Mouse (Mus musculus): ENCODE data around the gene As3mt.
"Not testable (repeated sequence)": the region's sequence is repeated elsewhere in the genome, so short reads cannot be mapped to it uniquely, and the experiment has no call there.

As3mt gene

GRCm38 (mm10) chr19:46769759-46770158 is 62.5 kb downstream of the As3mt start:
- Histone ChIP-seq H3K4me1 (replicated peaks; ENCODE audit: low read depth, low read length) (peaks cover 46% of the 10 kb centered on the region), H3K36me3 (ENCODE audit: insufficient read depth, low read length) (peaks cover 33% of the 10 kb centered on the region), H3K9me3 (ENCODE audit: low read length) (no peaks in the 10 kb centered on the region), H3K27me3 (ENCODE audit: insufficient read depth, low read length) (no peaks in the 10 kb centered on the region), H3K4me3 (replicated peaks; ENCODE audit: low read length) (no peak overlapping the region)
- no peak for TF ChIP-seq CTCF (conservative IDR thresholded peaks at IDR 0.05; ENCODE audit: low read length)
- TF ChIP-seq POU5F1 (IDR thresholded peaks at IDR 0.05; ENCODE audit: borderline replicate concordance, low read length), result no peak
- no peak for TF ChIP-seq NANOG (IDR thresholded peaks at IDR 0.05; ENCODE audit: borderline replicate concordance, low read length)

GRCm38 (mm10) chr19:46771801-46772200 is 64.5 kb downstream of the As3mt start:
- no peak for TF ChIP-seq POU5F1 (IDR thresholded peaks at IDR 0.05; ENCODE audit: borderline replicate concordance, low read length)
- no peak for TF ChIP-seq CTCF (conservative IDR thresholded peaks at IDR 0.05; ENCODE audit: low read length)
- no peak for TF ChIP-seq NANOG (IDR thresholded peaks at IDR 0.05; ENCODE audit: borderline replicate concordance, low read length)
- H3K9me3 ChIP-seq (ENCODE audit: low read length), result no peaks in the 10 kb centered on the region
- no peak overlapping the region for H3K4me3 ChIP-seq (replicated peaks; ENCODE audit: low read length)
- no peaks in the 10 kb centered on the region for H3K27me3 ChIP-seq (ENCODE audit: insufficient read depth, low read length)
- peaks cover 45% of the 10 kb centered on the region for H3K4me1 ChIP-seq (replicated peaks; ENCODE audit: low read depth, low read length)
- peaks cover 28% of the 10 kb centered on the region for H3K36me3 ChIP-seq (ENCODE audit: insufficient read depth, low read length)

GRCm38 (mm10) chr19:46776391-46776790 is 69.1 kb downstream of the As3mt start:
- no peak for TF ChIP-seq POU5F1 (IDR thresholded peaks at IDR 0.05; ENCODE audit: borderline replicate concordance, low read length)
- no peak for TF ChIP-seq CTCF (conservative IDR thresholded peaks at IDR 0.05; ENCODE audit: low read length)
- no peak for TF ChIP-seq NANOG (IDR thresholded peaks at IDR 0.05; ENCODE audit: borderline replicate concordance, low read length)
- Histone ChIP-seq H3K4me1 (replicated peaks; ENCODE audit: low read depth, low read length) (peaks cover 20% of the 10 kb centered on the region), H3K27me3 (ENCODE audit: insufficient read depth, low read length) (no peaks in the 10 kb centered on the region), H3K9me3 (ENCODE audit: low read length) (no peaks in the 10 kb centered on the region), H3K36me3 (ENCODE audit: insufficient read depth, low read length) (peaks cover 2% of the 10 kb centered on the region; the same call in 1 of the 2 replicates), H3K4me3 (replicated peaks; ENCODE audit: low read length) (no peak overlapping the region)

GRCm38 (mm10) chr19:46776850-46777249 is 69.6 kb downstream of the As3mt start:
- no peak for TF ChIP-seq NANOG (IDR thresholded peaks at IDR 0.05; ENCODE audit: borderline replicate concordance, low read length)
- TF ChIP-seq CTCF (conservative IDR thresholded peaks at IDR 0.05; ENCODE audit: low read length), result no peak
- TF ChIP-seq POU5F1 (IDR thresholded peaks at IDR 0.05; ENCODE audit: borderline replicate concordance, low read length), result no peak
- Histone ChIP-seq H3K27me3 (ENCODE audit: insufficient read depth, low read length) (no peaks in the 10 kb centered on the region), H3K36me3 (ENCODE audit: insufficient read depth, low read length) (peaks cover 2% of the 10 kb centered on the region; the same call in 1 of the 2 replicates), H3K4me3 (replicated peaks; ENCODE audit: low read length) (no peak overlapping the region), H3K9me3 (ENCODE audit: low read length) (no peaks in the 10 kb centered on the region), H3K4me1 (replicated peaks; ENCODE audit: low read depth, low read length) (peaks cover 18% of the 10 kb centered on the region)

DNA sequence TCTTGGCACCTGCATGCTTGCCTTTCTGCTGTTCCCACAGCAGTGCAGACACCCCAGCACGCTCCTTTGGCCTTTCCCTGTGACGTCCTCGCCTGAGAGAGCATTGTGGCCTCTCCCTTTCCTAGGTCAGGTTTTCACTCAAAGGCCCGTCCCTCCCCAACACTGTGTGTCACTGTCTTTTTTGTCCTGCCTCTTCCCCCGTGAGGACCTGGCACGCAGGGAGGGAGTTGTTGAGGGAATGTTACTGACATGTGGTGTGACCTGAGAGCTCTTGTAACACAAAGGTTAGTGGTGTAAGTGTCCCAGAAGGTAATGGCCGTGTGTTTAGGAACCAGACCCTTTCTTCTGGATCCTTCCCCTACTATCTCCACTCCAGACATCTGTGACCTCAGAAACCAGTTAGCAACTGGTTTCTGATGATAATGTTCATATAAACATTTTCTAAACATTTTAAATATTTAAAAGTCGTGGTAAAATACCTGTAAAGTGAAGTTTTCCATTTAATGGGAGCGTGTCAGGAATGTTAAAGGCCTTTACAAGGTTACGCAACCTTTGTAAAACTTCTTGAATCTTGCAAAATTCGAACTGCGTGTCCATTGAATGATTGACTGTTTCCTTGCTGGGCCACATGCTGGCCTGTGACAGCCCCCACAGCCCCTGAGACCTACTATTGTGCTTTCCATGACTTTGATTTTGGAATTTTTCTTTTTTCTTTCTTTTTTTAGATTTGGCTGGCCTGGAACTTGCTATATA is 70.8 kb downstream of the As3mt start:
- TF ChIP-seq CTCF (conservative IDR thresholded peaks at IDR 0.05; ENCODE audit: low read length) (no peak), POU5F1 (IDR thresholded peaks at IDR 0.05; ENCODE audit: borderline replicate concordance, low read length) (no peak), NANOG (IDR thresholded peaks at IDR 0.05; ENCODE audit: borderline replicate concordance, low read length) (no peak)
- no peak overlapping the region for H3K4me3 ChIP-seq (replicated peaks; ENCODE audit: low read length)
- peaks cover 2% of the 10 kb centered on the region; the same call in 1 of the 2 replicates for H3K36me3 ChIP-seq (ENCODE audit: insufficient read depth, low read length)
- no peaks in the 10 kb centered on the region for H3K27me3 ChIP-seq (ENCODE audit: insufficient read depth, low read length)
- peaks cover 10% of the 10 kb centered on the region; the same call in 1 of the 2 replicates for H3K4me1 ChIP-seq (replicated peaks; ENCODE audit: low read depth, low read length)
- H3K9me3 ChIP-seq (ENCODE audit: low read length), result no peaks in the 10 kb centered on the region

DNA sequence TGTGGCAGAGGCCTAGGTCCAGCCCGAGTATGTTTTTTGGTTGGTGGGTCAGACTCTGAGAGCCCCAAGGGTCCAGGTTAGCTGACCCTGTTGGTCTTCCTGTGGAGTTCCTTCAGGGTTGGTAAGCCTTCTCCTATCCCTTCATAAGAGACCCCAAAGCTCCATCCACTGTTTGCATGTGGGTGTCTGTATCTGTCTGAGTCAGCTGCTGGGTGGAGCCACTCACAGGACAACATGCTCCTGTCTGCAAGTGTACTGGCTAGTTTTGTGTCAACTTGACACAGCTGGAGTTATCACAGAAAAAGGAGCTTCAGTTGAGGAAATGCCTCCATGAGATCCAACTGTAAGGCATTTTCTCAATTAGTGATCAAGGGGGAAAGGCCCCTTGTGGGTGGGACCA is 71.9 kb downstream of the As3mt start:
- H3K4me3 ChIP-seq (replicated peaks; ENCODE audit: low read length); H3K9me3 ChIP-seq (ENCODE audit: low read length); H3K36me3 ChIP-seq (ENCODE audit: insufficient read depth, low read length); H3K27me3 ChIP-seq (ENCODE audit: insufficient read depth, low read length): not testable (repeated sequence)
- peaks cover 18% of the 10 kb centered on the region for H3K4me1 ChIP-seq (replicated peaks; ENCODE audit: low read depth, low read length)

DNA sequence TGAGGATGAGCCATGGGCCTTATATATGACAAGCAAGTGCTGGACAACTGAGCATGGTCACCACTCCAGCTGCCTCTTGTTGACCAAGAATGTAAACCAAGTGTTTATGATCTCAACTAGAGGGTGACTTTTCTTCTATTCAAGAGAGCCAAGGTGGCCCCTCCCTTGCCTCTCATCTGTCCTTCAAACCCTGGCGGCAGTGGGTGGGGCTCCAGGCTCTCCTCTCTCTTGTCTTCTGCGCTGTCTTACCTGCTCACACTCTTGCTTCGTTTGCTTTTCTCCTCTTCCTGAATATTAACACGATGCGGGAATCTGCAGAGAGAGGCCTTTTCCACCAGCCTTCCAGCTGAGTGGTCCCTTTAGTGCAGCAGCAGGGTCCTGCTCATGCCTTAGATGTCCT is 76.8 kb downstream of the As3mt start:
- Histone ChIP-seq H3K4me3 (replicated peaks; ENCODE audit: low read length) (no peak overlapping the region), H3K36me3 (ENCODE audit: insufficient read depth, low read length) (no peaks in the 10 kb centered on the region), H3K9me3 (ENCODE audit: low read length) (no peaks in the 10 kb centered on the region), H3K4me1 (replicated peaks; ENCODE audit: low read depth, low read length) (peaks cover 22% of the 10 kb centered on the region), H3K27me3 (ENCODE audit: insufficient read depth, low read length) (no peaks in the 10 kb centered on the region)
- TF ChIP-seq POU5F1 (IDR thresholded peaks at IDR 0.05; ENCODE audit: borderline replicate concordance, low read length) (no peak), CTCF (conservative IDR thresholded peaks at IDR 0.05; ENCODE audit: low read length) (no peak), NANOG (IDR thresholded peaks at IDR 0.05; ENCODE audit: borderline replicate concordance, low read length) (no peak)

GRCm38 (mm10) chr19:46784502-46784901 is 77.2 kb downstream of the As3mt start:
- Histone ChIP-seq H3K4me3 (replicated peaks; ENCODE audit: low read length) (no peak overlapping the region), H3K27me3 (ENCODE audit: insufficient read depth, low read length) (no peaks in the 10 kb centered on the region), H3K4me1 (replicated peaks; ENCODE audit: low read depth, low read length) (peaks cover 22% of the 10 kb centered on the region), H3K9me3 (ENCODE audit: low read length) (no peaks in the 10 kb centered on the region), H3K36me3 (ENCODE audit: insufficient read depth, low read length) (no peaks in the 10 kb centered on the region)
- TF ChIP-seq POU5F1 (IDR thresholded peaks at IDR 0.05; ENCODE audit: borderline replicate concordance, low read length) (no peak), CTCF (conservative IDR thresholded peaks at IDR 0.05; ENCODE audit: low read length) (no peak), NANOG (IDR thresholded peaks at IDR 0.05; ENCODE audit: borderline replicate concordance, low read length) (no peak)

- TF ChIP-seq NANOG (IDR thresholded peaks at IDR 0.05; ENCODE audit: borderline replicate concordance, low read length), result no peak
- TF ChIP-seq CTCF (conservative IDR thresholded peaks at IDR 0.05; ENCODE audit: low read length), result no peak
- no peak for TF ChIP-seq POU5F1 (IDR thresholded peaks at IDR 0.05; ENCODE audit: borderline replicate concordance, low read length)
- peaks cover 22% of the 10 kb centered on the region for H3K4me1 ChIP-seq (replicated peaks; ENCODE audit: low read depth, low read length)
- H3K36me3 ChIP-seq (ENCODE audit: insufficient read depth, low read length), result no peaks in the 10 kb centered on the region
- no peaks in the 10 kb centered on the region for H3K9me3 ChIP-seq (ENCODE audit: low read length)
- no peak overlapping the region for H3K4me3 ChIP-seq (replicated peaks; ENCODE audit: low read length)
- H3K27me3 ChIP-seq (ENCODE audit: insufficient read depth, low read length), result no peaks in the 10 kb centered on the region
Measured at GRCm38 (mm10) chr19:46785633-46786032, 78.4 kb downstream of the As3mt start.
